Mouse (Mus musculus): ENCODE results near the gene H2-M10.3.
"Not testable (repeated sequence)": the region's sequence is repeated elsewhere in the genome, so short reads cannot be mapped to it uniquely, and the experiment has no call there.

DNA sequence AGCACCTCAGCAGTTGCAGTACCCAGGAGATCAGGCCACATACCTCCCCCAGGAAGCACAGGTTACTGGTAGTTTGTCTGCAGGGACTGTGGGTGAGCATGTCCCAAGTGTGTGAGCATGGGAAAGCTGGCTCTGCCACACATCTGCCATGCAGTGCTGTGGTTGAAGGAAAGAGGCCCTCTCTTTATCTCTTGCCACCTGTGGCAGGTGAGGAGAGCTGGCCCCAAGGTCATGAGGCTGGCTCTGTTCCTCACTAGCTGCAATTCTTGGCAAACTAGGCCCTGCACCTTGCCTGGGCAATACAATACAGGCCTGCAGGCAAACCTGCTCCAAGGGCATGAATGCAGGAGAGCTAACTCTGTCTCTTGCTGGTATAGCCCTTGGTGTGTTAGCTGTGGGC lies 5.8 kb downstream of the H2-M10.3 start:
- not testable (repeated sequence) for TF ChIP-seq TAL1, GATA1 (IDR thresholded peaks at IDR 0.05; ENCODE audit: low read length)

Data from erythroblast, embryonic 14.5 days (primary cell).